Mouse (Mus musculus): ENCODE measurements around the gene Cmya5.

- TF ChIP-seq CTCF (IDR thresholded peaks at IDR 0.05; ENCODE audit: control insufficient read depth, insufficient read depth, insufficient read length), result no peak
- TF ChIP-seq MYOD1 (IDR thresholded peaks at IDR 0.05; ENCODE audit: control insufficient read depth, insufficient read length, low read depth), result no peak
- no peak for TF ChIP-seq USF1 (IDR thresholded peaks at IDR 0.05; ENCODE audit: low read depth)
- no peak for TF ChIP-seq MAX (IDR thresholded peaks at IDR 0.05)
- no peak for TF ChIP-seq MYOG (IDR thresholded peaks at IDR 0.05; ENCODE audit: control insufficient read depth, extremely low read depth, insufficient read length)
- no peak for TF ChIP-seq CEBPB (IDR thresholded peaks at IDR 0.05; ENCODE audit: low read depth)
- TF ChIP-seq FOSL1 (IDR thresholded peaks at IDR 0.05; ENCODE audit: insufficient read depth, low read length, poor library complexity, severe bottlenecking), result no peak
Measured at GRCm38 (mm10) chr13:93136251-93136650, 8.3 kb downstream of the Cmya5 start.
